Mouse (Mus musculus) limb, embryonic 14.5 days (tissue): ENCODE measurements around the gene Trmt5. TPM values are rescaled to one million over a fixed set of nuclear protein-coding genes. Genes with fewer than 3 reads are reported as not detected.
A peak's percentile ranks its signal among the peaks of the same experiment; 100 is the strongest.

Experiments used
- ATAC-seq: fragments of 200-750 bp; cut with Nextera tagmentation; 2 replicates; pipeline ENCODE4 v1.8.0; 2017; ENCODE audit warnings: low read depth, moderate number of reproducible peaks, moderate TSS enrichment; ENCODE audit not compliant: low FRiP score
- DNase-seq: peaks from one replicate; pipeline ENCODE4 v3.0.0-alpha.2; 2015; ENCODE audit warnings: low spot score
- H3K27ac ChIP-seq: fragments of 300-500 bp; sonication (generic); replicated peaks from 2 replicates; pipeline ENCODE4 v1.5.1; 2014; ENCODE audit warnings: low read depth, mild to moderate bottlenecking, low read length, moderate library complexity, mixed read lengths
- H3K27me3 ChIP-seq: fragments of 300-500 bp; sonication (generic); 2 replicates; pipeline ENCODE4 v1.6.1; 2014; ENCODE audit warnings: low read length, mixed read lengths; ENCODE audit not compliant: control insufficient read depth, insufficient read depth
- H3K36me3 ChIP-seq: fragments of 300-500 bp; sonication (generic); 2 replicates; pipeline ENCODE4 v1.6.1; 2014; ENCODE audit warnings: mild to moderate bottlenecking, low read length, moderate library complexity, mixed read lengths; ENCODE audit not compliant: control insufficient read depth, insufficient read depth
- H3K4me1 ChIP-seq: fragments of 300-500 bp; sonication (generic); 2 replicates; pipeline ENCODE4 v1.6.1; 2014; ENCODE audit warnings: antibody characterized with exemption, low read length, mixed read lengths; ENCODE audit not compliant: control insufficient read depth, insufficient read depth
- H3K4me2 ChIP-seq: fragments of 300-500 bp; sonication (generic); replicated peaks from 2 replicates; pipeline ENCODE4 v1.6.1; 2014; ENCODE audit warnings: low read depth, mild to moderate bottlenecking, low read length, moderate library complexity; ENCODE audit not compliant: severe bottlenecking
- H3K4me3 ChIP-seq: fragments of 300-500 bp; sonication (generic); replicated peaks from 2 replicates; pipeline ENCODE4 v1.5.1; 2014; ENCODE audit warnings: low read length
- H3K9ac ChIP-seq: fragments of 300-500 bp; sonication (generic); 2 replicates; pipeline ENCODE4 v1.6.1; 2014; ENCODE audit warnings: mild to moderate bottlenecking, low read depth, low read length, moderate library complexity; ENCODE audit not compliant: severe bottlenecking
- H3K9me3 ChIP-seq: fragments of 300-500 bp; sonication (generic); 2 replicates; pipeline ENCODE4 v1.6.1; 2016; ENCODE audit warnings: low read length; ENCODE audit not compliant: control insufficient read depth
- POLR2A ChIP-seq: fragments of 200-500 bp; IDR thresholded peaks from 2 replicates; pipeline ENCODE4 v1.8.0; 2012; ENCODE audit warnings: inconsistent platforms, mild to moderate bottlenecking, moderate library complexity, borderline replicate concordance; ENCODE audit not compliant: insufficient read depth, insufficient read length; ENCODE audit errors: extremely low read depth
- WGBS: fragments of 180-500 bp; shearing (Covaris S2); extraction: QIAGEN DNeasy Blood & Tissue Kit; methylation state at CpG from one replicate; pipeline ENCODE4 v1.1.7; 2014; 5-methylcytosine and 5-hydroxymethylcytosine counted together
- polyA plus RNA-seq, 2 experiments: library from polyadenylated mRNA; depleted of rRNA in 1 of 2; stranded (reverse) in 1 of 2; unstranded in 1 of 2; fragments of >200 nt; fragmentation: Nextera tagmentation in 1 of 2; extraction: Ambion mirVana in 1 of 2; gene quantifications; 2 replicates each; pipeline versions ENCODE4 v1.2.1 to v1.2.3; 2012 to 2014

Trmt5 gene
- polyA plus RNA-seq, 2 experiments, result 14.5 to 15.3 TPM

DNA sequence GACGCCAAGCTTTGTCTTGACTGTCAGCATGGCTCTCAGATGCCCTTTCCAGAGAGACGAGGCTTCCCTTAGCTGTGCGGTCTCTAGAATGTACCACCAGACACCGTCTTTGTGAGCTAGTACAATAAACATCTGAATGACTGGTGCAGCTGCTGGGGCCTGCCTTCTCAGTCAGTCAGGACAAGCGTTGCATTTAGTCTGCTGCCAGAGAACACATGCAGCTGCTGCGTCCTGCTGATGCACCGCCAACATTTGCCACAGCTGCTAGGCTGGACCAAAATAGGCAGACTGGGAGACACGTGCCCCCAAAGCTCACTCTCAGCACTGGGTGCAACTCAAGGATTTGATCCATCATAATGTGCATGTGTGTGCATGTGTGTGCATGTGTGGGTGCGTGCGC lies 44.5 kb downstream of the Trmt5 start:
- Histone ChIP-seq H3K4me3 (no peak overlapping the region), H3K27ac (no peak overlapping the region), H3K9ac (no peak overlapping the region), H3K4me1 (peaks cover 9% of the 10 kb centered on the region; the same call in 1 of the 2 replicates), H3K4me2 (no peak overlapping the region), H3K36me3 (no peaks in the 10 kb centered on the region), H3K27me3 (no peaks in the 10 kb centered on the region), H3K9me3 (no peaks in the 10 kb centered on the region)
- TF ChIP-seq POLR2A, result no peak
- DNase-seq, result peak; percentile 79
- 54% methylated on average over 10 of the region's 10 CpGs for WGBS
- peak; percentile 91 for ATAC-seq

DNA sequence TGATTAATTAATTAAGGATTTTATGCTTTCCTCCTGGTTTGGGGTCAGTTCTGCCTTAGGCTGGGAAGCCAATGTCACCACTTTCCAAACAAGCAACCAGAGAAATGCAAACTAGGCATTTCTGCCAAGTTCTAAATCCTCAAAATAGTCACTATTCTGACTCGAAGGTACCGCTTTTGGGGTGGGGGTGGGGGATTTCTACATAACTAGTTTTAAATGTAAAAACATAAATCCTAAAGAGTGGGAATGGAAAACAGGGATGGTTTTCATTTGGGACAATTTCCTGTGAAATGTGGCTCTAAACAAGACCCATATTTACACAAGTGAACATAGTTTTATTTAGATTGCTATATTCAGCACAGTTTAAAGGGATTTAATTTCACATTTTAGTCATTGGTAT lies 53.9 kb downstream of the Trmt5 start:
- peaks cover 8% of the 10 kb centered on the region; the same call in 1 of the 2 replicates for H3K4me1 ChIP-seq
- H3K4me2 ChIP-seq, result no peak overlapping the region
- H3K4me3 ChIP-seq, result no peak overlapping the region
- H3K27me3 ChIP-seq, result no peaks in the 10 kb centered on the region
- H3K9ac ChIP-seq, result no peak overlapping the region
- TF ChIP-seq POLR2A, result no peak
- H3K36me3 ChIP-seq, result no peaks in the 10 kb centered on the region
- no peaks in the 10 kb centered on the region for H3K9me3 ChIP-seq
- WGBS, result 17% methylated on average over 2 of the region's 2 CpGs
- no peak overlapping the region for H3K27ac ChIP-seq
- DNase-seq (peak; percentile 5), ATAC-seq (no peak)

DNA sequence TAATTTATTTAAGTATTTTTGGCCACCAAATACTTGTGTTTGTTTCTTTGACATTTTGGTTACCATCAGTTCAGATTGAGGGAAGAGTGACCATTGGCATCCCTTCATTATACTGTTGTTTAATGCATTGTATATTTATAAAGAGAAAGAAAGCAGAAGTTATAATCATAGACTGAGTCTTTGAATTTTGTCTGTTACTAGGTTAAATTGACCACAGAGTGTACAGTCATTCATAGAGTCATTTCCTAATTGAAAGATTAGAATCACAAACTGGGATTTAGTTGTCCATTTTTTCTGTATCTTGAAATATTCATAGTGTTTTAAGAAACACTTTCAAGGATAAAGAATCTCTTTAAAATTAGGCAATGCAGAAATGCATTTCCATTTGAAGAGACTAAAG lies 55.0 kb downstream of the Trmt5 start:
- ATAC-seq (no peak), DNase-seq (no peak)
- no peak overlapping the region for H3K9ac ChIP-seq
- no peak overlapping the region for H3K4me3 ChIP-seq
- H3K4me1 ChIP-seq, result peaks cover 8% of the 10 kb centered on the region; the same call in 1 of the 2 replicates
- H3K4me2 ChIP-seq, result no peak overlapping the region
- H3K27me3 ChIP-seq, result no peaks in the 10 kb centered on the region
- no peak for TF ChIP-seq POLR2A
- no peak overlapping the region for H3K27ac ChIP-seq
- no peaks in the 10 kb centered on the region for H3K9me3 ChIP-seq
- H3K36me3 ChIP-seq, result no peaks in the 10 kb centered on the region

DNA sequence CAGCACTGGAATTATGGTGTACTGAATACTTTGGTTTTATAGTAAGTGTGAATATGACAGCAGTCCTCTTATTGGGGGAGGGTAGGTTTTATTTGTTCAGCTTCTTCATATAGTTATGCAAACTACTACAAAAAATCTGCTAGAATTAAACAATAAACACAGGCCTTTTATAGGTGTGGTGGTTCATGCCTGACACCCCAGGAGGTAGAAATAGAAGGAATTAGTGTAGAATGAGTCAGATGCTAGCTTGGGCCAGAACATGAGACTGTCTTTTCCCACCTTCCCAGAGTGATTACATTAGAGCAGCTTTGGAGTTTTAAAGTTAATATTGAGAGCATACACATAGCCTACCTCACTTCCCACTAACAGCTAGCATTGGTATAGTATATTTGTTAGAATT lies 56.3 kb downstream of the Trmt5 start:
- Histone ChIP-seq H3K4me3 (no peak overlapping the region), H3K27me3 (no peaks in the 10 kb centered on the region), H3K9me3 (no peaks in the 10 kb centered on the region), H3K27ac (no peak overlapping the region), H3K4me1 (peaks cover 8% of the 10 kb centered on the region; the same call in 1 of the 2 replicates), H3K9ac (no peak overlapping the region), H3K4me2 (no peak overlapping the region), H3K36me3 (peaks cover 4% of the 10 kb centered on the region; the same call in 1 of the 2 replicates)
- ATAC-seq, result no peak
- no peak for TF ChIP-seq POLR2A
- no peak for DNase-seq

Other genes with a start within 250 kb of the Trmt5 start
- 37.6 and 43.1 TPM in 2 replicates for gene Six1, start 232.8 kb downstream of the Trmt5 start, polyA plus RNA-seq (2012; rRNA removed)
- gene Six1, start 232.8 kb downstream of the Trmt5 start, polyA plus RNA-seq (2014; fragmentation: Nextera tagmentation; extraction: Ambion mirVana), result 44.5 and 44.6 TPM in 2 replicates
- gene Six4, start 173.3 kb downstream of the Trmt5 start, polyA plus RNA-seq (2012; rRNA removed), result 6.6 and 8.7 TPM in 2 replicates
- gene Six4, start 173.3 kb downstream of the Trmt5 start, polyA plus RNA-seq (2014; fragmentation: Nextera tagmentation; extraction: Ambion mirVana), result 6.6 and 7.0 TPM in 2 replicates
- gene Mnat1, start 163.0 kb downstream of the Trmt5 start, polyA plus RNA-seq (2012; rRNA removed), result 21.3 and 31.2 TPM in 2 replicates
- gene Mnat1, start 163.0 kb downstream of the Trmt5 start, polyA plus RNA-seq (2014; fragmentation: Nextera tagmentation; extraction: Ambion mirVana), result 44.3 and 44.7 TPM in 2 replicates
- 37.6 and 47.3 TPM in 2 replicates for gene Slc38a6, start 69 bp upstream of the Trmt5 start, polyA plus RNA-seq (2012; rRNA removed)
- gene Slc38a6, start 69 bp upstream of the Trmt5 start, polyA plus RNA-seq (2014; fragmentation: Nextera tagmentation; extraction: Ambion mirVana), result 13.1 and 17.2 TPM in 2 replicates